ENCODE assay signal across 11 mouse cellular contexts in genomic region chr2:118744621-118745020, GRCm38 (mm10). TPM values are rescaled to one million over a fixed set of nuclear protein-coding genes. Genes with fewer than 3 reads are reported as not detected.
DNase-seq lines count a peak whose midpoint lies in the region; ATAC-seq and TF ChIP-seq lines count a peak whose summit lies in the region.
"Had no signal": no experiment of that assay in that cellular context is flagged by ENCODE, and none has a peak within 500 bp of the region (broad histone marks: within the 10 kb centered on the region; RNA-seq: fewer than 3 reads in every experiment).

No protein-coding gene starts in this region.

- H3K9ac ChIP-seq in kidney, postnatal 0 days (ENCODE audit: low read depth, low read length), result no peak overlapping the region
- H3K9ac ChIP-seq in forebrain, embryonic 12.5 days, result 0 out of 2 replicates have a peak overlapping the region, but pooled peaks have one; percentile 87
- no peak overlapping the region for H3K9ac ChIP-seq in intestine, embryonic 15.5 days
- H3K9ac ChIP-seq in midbrain, postnatal 0 days (replicated peaks; ENCODE audit: low read length, poor library complexity, severe bottlenecking), result no peak overlapping the region

- ATAC-seq in kidney, postnatal 0 days (replicated peaks; ENCODE audit: low FRiP score, low read depth), result no peak
- no peak for ATAC-seq in forebrain, embryonic 12.5 days (ENCODE audit: low FRiP score)
- no peak for ATAC-seq in intestine, embryonic 15.5 days
- no peak for ATAC-seq in midbrain, postnatal 0 days (ENCODE audit: low FRiP score)

- H3K27me3 ChIP-seq in kidney, postnatal 0 days (ENCODE audit: insufficient read depth, low read length), result peaks cover 7% of the 10 kb centered on the region
- peaks cover 41% of the 10 kb centered on the region for H3K27me3 ChIP-seq in forebrain, embryonic 12.5 days
- peaks cover 5% of the 10 kb centered on the region; the same call in 1 of the 2 replicates for H3K27me3 ChIP-seq in intestine, embryonic 15.5 days (replicated peaks)
- H3K27me3 ChIP-seq in midbrain, postnatal 0 days (ENCODE audit: insufficient read depth, low read length), result no peaks in the 10 kb centered on the region

- DNase-seq in kidney, postnatal 0 days (ENCODE audit: low spot score), result no peak
- no peak for DNase-seq in kidney, adult 9 months
- no peak for DNase-seq in midbrain, postnatal 0 days (ENCODE audit: low spot score)
- DNase-seq in Muller cell, postnatal 12 days (ENCODE audit: inconsistent ontology term), result no peak
- no peak for DNase-seq in thymus, postnatal 14 days
- DNase-seq in right cerebral cortex, postnatal 4 days, result no peak
- DNase-seq: right cerebral cortex, postnatal 14 days had no signal

- H3K4me2 ChIP-seq in kidney, postnatal 0 days (ENCODE audit: low read length), result peak overlapping the region; percentile 99
- H3K4me2 ChIP-seq in forebrain, embryonic 12.5 days, result peak overlapping the region; percentile 98
- H3K4me2 ChIP-seq in intestine, embryonic 15.5 days (replicated peaks), result peak overlapping the region; percentile 96
- peak overlapping the region; percentile 95 for H3K4me2 ChIP-seq in midbrain, postnatal 0 days (ENCODE audit: low read depth, low read length, poor library complexity, severe bottlenecking)

- no peak overlapping the region for H3K4me3 ChIP-seq in kidney, postnatal 0 days (replicated peaks; ENCODE audit: low read depth, low read length)
- peak overlapping the region; percentile 94 for H3K4me3 ChIP-seq in forebrain, embryonic 12.5 days (replicated peaks)
- peak overlapping the region; percentile 83; the same call in 1 of the 2 replicates for H3K4me3 ChIP-seq in intestine, embryonic 15.5 days (replicated peaks)
- H3K4me3 ChIP-seq in midbrain, postnatal 0 days (ENCODE audit: low read depth, low read length), result no peak overlapping the region

- no peak overlapping the region for H3K27ac ChIP-seq in kidney, postnatal 0 days
- H3K27ac ChIP-seq in forebrain, embryonic 12.5 days, result no peak overlapping the region
- no peak overlapping the region for H3K27ac ChIP-seq in intestine, embryonic 15.5 days
- no peak overlapping the region for H3K27ac ChIP-seq in midbrain, postnatal 0 days (ENCODE audit: low read depth, low read length)

- H3K36me3 ChIP-seq in kidney, postnatal 0 days (ENCODE audit: insufficient read depth, low read length), result no peaks in the 10 kb centered on the region
- H3K36me3 ChIP-seq in forebrain, embryonic 12.5 days (replicated peaks), result peaks cover 4% of the 10 kb centered on the region; the same call in 1 of the 2 replicates
- H3K36me3 ChIP-seq in intestine, embryonic 15.5 days, result no peaks in the 10 kb centered on the region
- 0 out of 2 replicates have a peak, but pooled peaks cover 4% of the 10 kb centered on the region for H3K36me3 ChIP-seq in midbrain, postnatal 0 days (ENCODE audit: insufficient read depth, low read length)

- H3K9me3 ChIP-seq in kidney, postnatal 0 days (replicated peaks; ENCODE audit: low read length), result no peaks in the 10 kb centered on the region
- no peaks in the 10 kb centered on the region for H3K9me3 ChIP-seq in forebrain, embryonic 12.5 days
- no peaks in the 10 kb centered on the region for H3K9me3 ChIP-seq in intestine, embryonic 15.5 days
- no peaks in the 10 kb centered on the region for H3K9me3 ChIP-seq in midbrain, postnatal 0 days (ENCODE audit: low read length)

- peaks cover 7% of the 10 kb centered on the region for H3K4me1 ChIP-seq in kidney, postnatal 0 days (replicated peaks; ENCODE audit: insufficient read depth, low read length)
- H3K4me1 ChIP-seq in forebrain, embryonic 12.5 days, result peaks cover 35% of the 10 kb centered on the region
- H3K4me1 ChIP-seq in intestine, embryonic 15.5 days (replicated peaks), result peaks cover 24% of the 10 kb centered on the region
- peaks cover 4% of the 10 kb centered on the region; the same call in 1 of the 2 replicates for H3K4me1 ChIP-seq in midbrain, postnatal 0 days (ENCODE audit: insufficient read depth, low read length)

- no peak for TF ChIP-seq CTCF in kidney, postnatal 0 days (IDR thresholded peaks at IDR 0.05; ENCODE audit: low read depth)
- TF ChIP-seq CTCF in midbrain, postnatal 0 days (IDR thresholded peaks at IDR 0.05), result no peak

- 11% methylated on average over 7 of the region's 7 CpGs for whole genome bisulfite sequencing in kidney, postnatal 0 days
- 9% methylated on average over 7 of the region's 7 CpGs for whole genome bisulfite sequencing in forebrain, embryonic 12.5 days
- 8% methylated on average over 7 of the region's 7 CpGs for WGBS in intestine, embryonic 15.5 days
- WGBS in midbrain, postnatal 0 days, result 10% methylated on average over 7 of the region's 7 CpGs

RNA-seq across cellular contexts. Expression of gene Inafm2, which starts 0.9 kb away (rescaled TPM):
- 16.1 and 16.8 TPM in 2 replicates for polyA plus RNA-seq in kidney, postnatal 0 days (2015; fragmentation: Nextera tagmentation; extraction: Ambion mirVana)
- 22.3 and 24.4 TPM in 2 replicates for polyA plus RNA-seq in forebrain, embryonic 12.5 days (2016; fragmentation: Nextera tagmentation; extraction: Ambion mirVana)
- 21.0 and 23.4 TPM in 2 replicates for polyA plus RNA-seq in intestine, embryonic 15.5 days (2015; fragmentation: Nextera tagmentation; extraction: Ambion mirVana)
- total RNA-seq in midbrain, postnatal 0 days (2014; rRNA removed), result 13.5 and 17.4 TPM in 2 replicates
- 12.6 and 13.3 TPM in 2 replicates for polyA plus RNA-seq in midbrain, postnatal 0 days (2015; fragmentation: Nextera tagmentation; extraction: Ambion mirVana)

RNA-seq across cellular contexts. Expression of gene Plcb2, which starts 16.4 kb away (rescaled TPM):
- 1.3 and 1.4 TPM in 2 replicates for polyA plus RNA-seq in kidney, postnatal 0 days (2015; fragmentation: Nextera tagmentation; extraction: Ambion mirVana)
- 0.19 and 0.36 TPM in 2 replicates for polyA plus RNA-seq in forebrain, embryonic 12.5 days (2016; fragmentation: Nextera tagmentation; extraction: Ambion mirVana)
- 1.2 and 1.6 TPM in 2 replicates for polyA plus RNA-seq in intestine, embryonic 15.5 days (2015; fragmentation: Nextera tagmentation; extraction: Ambion mirVana)
- total RNA-seq in midbrain, postnatal 0 days (2014; rRNA removed), result 0.52 and 2.4 TPM in 2 replicates
- 0.53 and 0.63 TPM in 2 replicates for polyA plus RNA-seq in midbrain, postnatal 0 days (2015; fragmentation: Nextera tagmentation; extraction: Ambion mirVana)

RNA-seq across cellular contexts. Expression of gene Ccdc9b, which starts 17.8 kb away (rescaled TPM):
- polyA plus RNA-seq in kidney, postnatal 0 days (2015; fragmentation: Nextera tagmentation; extraction: Ambion mirVana), result 0.91 and 0.95 TPM in 2 replicates
- polyA plus RNA-seq in forebrain, embryonic 12.5 days (2016; fragmentation: Nextera tagmentation; extraction: Ambion mirVana), result 2.8 TPM in 2 replicates
- 1.1 TPM in 2 replicates for polyA plus RNA-seq in intestine, embryonic 15.5 days (2015; fragmentation: Nextera tagmentation; extraction: Ambion mirVana)
- 1.5 and 3.4 TPM in 2 replicates for total RNA-seq in midbrain, postnatal 0 days (2014; rRNA removed)
- polyA plus RNA-seq in midbrain, postnatal 0 days (2015; fragmentation: Nextera tagmentation; extraction: Ambion mirVana), result 0.74 and 0.79 TPM in 2 replicates

RNA-seq across cellular contexts. Expression of gene Phgr1, which starts 27.9 kb away (rescaled TPM):
- polyA plus RNA-seq in kidney, postnatal 0 days (2015; fragmentation: Nextera tagmentation; extraction: Ambion mirVana), result not detected in 2 replicates
- not detected in 2 replicates for polyA plus RNA-seq in forebrain, embryonic 12.5 days (2016; fragmentation: Nextera tagmentation; extraction: Ambion mirVana)
- 41.2 and 48.8 TPM in 2 replicates for polyA plus RNA-seq in intestine, embryonic 15.5 days (2015; fragmentation: Nextera tagmentation; extraction: Ambion mirVana)
- not detected in 2 replicates for total RNA-seq in midbrain, postnatal 0 days (2014; rRNA removed)
- not detected in 2 replicates for polyA plus RNA-seq in midbrain, postnatal 0 days (2015; fragmentation: Nextera tagmentation; extraction: Ambion mirVana)
- total RNA-seq: left cerebral cortex, postnatal 14 days had no signal
- polyA plus RNA-seq: embryonic facial prominence, embryonic 11.5 days had no signal

RNA-seq across cellular contexts. Expression of gene Disp2, which starts 34.9 kb away (rescaled TPM):
- polyA plus RNA-seq in kidney, postnatal 0 days (2015; fragmentation: Nextera tagmentation; extraction: Ambion mirVana), result 0.01 and 0.05 TPM in 2 replicates
- polyA plus RNA-seq in forebrain, embryonic 12.5 days (2016; fragmentation: Nextera tagmentation; extraction: Ambion mirVana), result 11.5 and 14.1 TPM in 2 replicates
- 2.7 TPM in 2 replicates for polyA plus RNA-seq in intestine, embryonic 15.5 days (2015; fragmentation: Nextera tagmentation; extraction: Ambion mirVana)
- total RNA-seq in midbrain, postnatal 0 days (2014; rRNA removed), result 180 and 201 TPM in 2 replicates
- 68.7 and 72.6 TPM in 2 replicates for polyA plus RNA-seq in midbrain, postnatal 0 days (2015; fragmentation: Nextera tagmentation; extraction: Ambion mirVana)

Comparison
In these comparisons a context has a peak if more than half of its experiments do, and no peak if none do; other contexts are left out.
1. H3K4me3 ChIP-seq: peak in forebrain, embryonic 12.5 days (single experiment) and intestine, embryonic 15.5 days (single experiment); none in kidney, postnatal 0 days (single experiment) and midbrain, postnatal 0 days (single experiment).
2. Peak in every context shown above with its lines, with median percentiles within 50 percentile points of each other: H3K4me2 ChIP-seq.